In genomic region chr8:121962892-121963291, GRCm38 (mm10) we compare ENCODE assay signal across 37 mouse cellular contexts. TPM values are rescaled to one million over a fixed set of nuclear protein-coding genes. Genes with fewer than 3 reads are reported as not detected.
"Had no signal": no experiment of that assay in that cellular context is flagged by ENCODE, and none has a peak within 500 bp of the region (broad histone marks: within the 10 kb centered on the region; RNA-seq: fewer than 3 reads in every experiment).

No protein-coding gene starts in this region.

- H3K9me3 ChIP-seq: heart, embryonic 13.5 days; heart, embryonic 15.5 days; hindbrain, embryonic 13.5 days; hindbrain, embryonic 15.5 days; liver, embryonic 13.5 days; liver, embryonic 15.5 days had no signal

- DNase-seq: gastrocnemius, postnatal 14 days; gastrocnemius, postnatal 36 days; heart, adult 2 months; heart, postnatal 14 days; heart, postnatal 36 days; kidney, adult 11 months; kidney, adult 2 months; kidney, postnatal 10 days; kidney, postnatal 25 days; kidney, postnatal 4 days; liver; liver, embryonic 13.5 days; liver, postnatal 0 days had no signal

- H3K4me2 ChIP-seq: heart, embryonic 11.5 days; heart, embryonic 13.5 days; heart, embryonic 15.5 days; hindbrain, embryonic 13.5 days; hindbrain, embryonic 15.5 days; liver, embryonic 11.5 days; liver, embryonic 13.5 days; liver, embryonic 15.5 days had no signal

- H3K27ac ChIP-seq: heart, adult 2 months; hindbrain, embryonic 13.5 days; hindbrain, embryonic 15.5 days; hindbrain, postnatal 0 days; layer of hippocampus, adult 2 months; left cerebral cortex, adult 2 months; liver, embryonic 13.5 days; liver, embryonic 15.5 days had no signal

- H3K4me3 ChIP-seq: heart, adult 2 months; heart, embryonic 13.5 days; heart, embryonic 15.5 days; hindbrain, embryonic 13.5 days; hindbrain, embryonic 15.5 days; layer of hippocampus, adult 2 months; left cerebral cortex, adult 2 months; liver, embryonic 13.5 days; liver, embryonic 15.5 days had no signal

- H3K27me3 ChIP-seq: heart, embryonic 13.5 days; heart, embryonic 15.5 days; hindbrain, embryonic 13.5 days; hindbrain, embryonic 15.5 days; liver, embryonic 13.5 days; liver, embryonic 15.5 days had no signal

- ATAC-seq: hindbrain, postnatal 0 days; inflammation-experienced regulatory T-cells, adult 6 months; intestine, embryonic 16.5 days; liver, postnatal 0 days had no signal

- H3K36me3 ChIP-seq: heart, embryonic 15.5 days; hindbrain, embryonic 13.5 days; hindbrain, embryonic 15.5 days; liver, embryonic 15.5 days had no signal

- H3K9ac ChIP-seq: heart, embryonic 13.5 days; heart, embryonic 15.5 days; hindbrain, embryonic 13.5 days; hindbrain, embryonic 15.5 days; liver, embryonic 13.5 days; liver, embryonic 15.5 days; liver, postnatal 0 days had no signal

RNA-seq across cellular contexts. Expression of gene Car5a, which starts 18.2 kb away (rescaled TPM):
- total RNA-seq: gastrocnemius, adult 8-10 months; gastrocnemius, postnatal 14 days; gastrocnemius, postnatal 36 days; heart, adult 2 months; heart, postnatal 14 days; heart, postnatal 36 days; hematopoietic stem cell, adult 5-6 weeks; layer of hippocampus, adult 2 months; layer of hippocampus, postnatal 10 days; layer of hippocampus, postnatal 25 days; left cerebral cortex, adult 2 months; left cerebral cortex, postnatal 36 days had no signal
- polyA plus RNA-seq: gonadal fat pad, adult 2 months; heart, adult 2 months; heart, embryonic 11.5 days; heart, embryonic 15.5 days; heart, postnatal 0 days; hindbrain, embryonic 11.5 days; inflammation-experienced regulatory T-cells, adult 6 months; kidney, embryonic 14.5 days; kidney, embryonic 16.5 days; limb, embryonic 11.5 days; limb, embryonic 14.5 days had no signal
